Mouse (Mus musculus): ENCODE measurements around the gene Myh9.

Myh9 gene

GRCm38 (mm10) chr15:77804949-77805348, 37.0 kb downstream of the Myh9 start:
- DNase-seq, result peak; percentile 52

DNA sequence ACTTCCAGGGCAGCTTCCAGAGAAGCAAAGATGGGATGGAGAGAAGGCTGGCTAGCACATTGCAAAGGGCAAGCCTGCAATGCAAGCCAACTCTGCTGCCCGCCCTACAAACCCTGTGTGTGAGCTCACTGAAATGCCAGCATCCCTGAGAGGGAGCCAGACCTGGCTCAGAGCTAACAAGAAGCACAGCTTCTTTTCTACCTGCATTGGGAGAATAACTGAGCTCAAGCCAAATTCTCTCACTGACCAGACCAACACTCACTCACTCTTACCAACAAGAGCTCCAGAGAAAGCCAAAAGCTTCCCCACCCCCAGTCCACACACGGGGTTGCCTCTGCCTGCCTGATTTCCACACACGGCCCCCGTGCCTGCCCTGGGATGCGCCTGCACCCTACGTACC, 37.5 kb downstream of the Myh9 start:
- DNase-seq, result peak; percentile 74

DNA sequence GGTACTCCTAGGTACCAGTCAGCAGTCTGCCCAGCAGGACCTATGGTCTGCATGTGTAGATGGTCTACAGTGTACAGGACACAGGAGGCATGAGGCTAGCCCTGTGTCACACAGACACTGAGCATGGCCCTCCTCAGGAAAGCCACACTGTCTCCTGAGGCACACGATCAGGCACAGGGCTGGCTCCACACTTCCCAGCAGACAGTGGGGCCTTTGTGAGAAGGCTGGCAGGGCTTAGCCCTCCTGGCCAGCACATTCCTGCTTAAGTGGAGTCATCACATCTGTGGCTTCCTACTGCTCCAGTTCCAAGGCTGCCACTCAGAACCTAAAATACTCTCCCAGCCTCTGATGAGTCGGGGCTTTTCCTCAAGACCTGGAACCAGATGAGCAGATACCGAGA, 38.2 kb downstream of the Myh9 start:
- peak; percentile 35 for DNase-seq

- DNase-seq, result peak; percentile 49
Observed at GRCm38 (mm10) chr15:77802992-77803391, 39.0 kb downstream of the Myh9 start.

DNA sequence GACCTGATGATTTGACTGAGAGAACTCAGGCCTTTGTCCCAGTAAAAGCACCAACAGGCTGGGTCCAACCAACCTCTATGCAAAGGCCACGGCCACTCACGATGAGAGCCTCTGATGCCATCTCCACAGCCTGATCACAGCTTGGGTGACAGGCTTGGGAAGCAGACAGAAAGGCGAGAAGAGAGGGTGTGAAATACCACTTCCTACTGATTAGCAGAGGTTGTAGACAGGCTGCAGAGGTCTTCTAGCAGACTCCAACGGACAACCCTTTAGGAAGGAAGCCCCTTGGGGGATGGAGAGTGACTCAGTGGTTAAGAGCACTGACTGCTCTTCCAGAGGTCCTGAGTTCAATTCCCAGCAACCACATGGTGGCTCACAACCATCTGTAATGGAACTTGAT, 40.8 kb downstream of the Myh9 start:
- no peak for DNase-seq

GRCm38 (mm10) chr15:77800511-77800910, 41.5 kb downstream of the Myh9 start:
- DNase-seq, result peak; percentile 64

GRCm38 (mm10) chr15:77799491-77800474, 42.2 kb downstream of the Myh9 start:
- no peak for DNase-seq

DNA sequence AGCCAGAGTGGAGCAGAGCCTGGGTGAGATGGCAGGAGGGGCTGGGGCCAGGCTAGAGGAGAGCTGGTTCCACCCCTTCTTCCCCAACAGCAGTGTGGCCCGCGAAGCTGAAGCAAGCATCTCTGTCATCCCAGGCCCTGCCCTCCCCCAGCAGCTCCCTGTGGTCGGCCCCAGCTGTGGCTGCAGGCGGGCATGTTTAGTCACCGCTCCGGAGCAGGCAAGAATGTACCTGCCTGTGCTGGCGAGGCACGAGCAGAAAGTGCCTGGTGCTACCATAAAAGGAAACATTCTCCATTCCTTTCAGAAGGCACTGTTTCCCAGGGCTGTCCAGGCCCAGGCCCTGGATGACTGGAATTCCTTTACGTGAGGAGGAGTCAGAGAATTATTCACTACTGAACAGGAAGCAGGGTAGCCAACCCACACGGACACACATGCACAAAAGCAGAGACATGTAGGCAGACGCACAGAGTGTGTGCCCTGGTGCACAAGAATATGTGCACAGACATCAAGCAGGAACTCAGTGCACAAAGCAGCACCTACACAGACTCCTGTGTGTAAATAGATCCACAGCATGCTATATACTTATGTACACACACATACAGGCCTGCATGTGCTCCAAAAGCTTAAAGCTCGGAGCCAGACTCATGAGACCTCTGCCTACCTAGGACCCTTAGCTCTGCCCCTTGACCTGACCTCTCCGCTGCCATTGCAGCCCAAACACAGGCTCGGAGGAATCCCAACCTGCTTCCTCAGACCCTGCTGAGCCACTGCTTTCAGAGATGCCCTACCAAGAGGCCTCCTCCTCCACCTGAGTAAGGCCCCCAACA, 43.1 kb downstream of the Myh9 start:
- DNase-seq, result no peak

- DNase-seq, result peak; percentile 81
Observed at GRCm38 (mm10) chr15:77797609-77798411, 44.2 kb downstream of the Myh9 start.

DNA sequence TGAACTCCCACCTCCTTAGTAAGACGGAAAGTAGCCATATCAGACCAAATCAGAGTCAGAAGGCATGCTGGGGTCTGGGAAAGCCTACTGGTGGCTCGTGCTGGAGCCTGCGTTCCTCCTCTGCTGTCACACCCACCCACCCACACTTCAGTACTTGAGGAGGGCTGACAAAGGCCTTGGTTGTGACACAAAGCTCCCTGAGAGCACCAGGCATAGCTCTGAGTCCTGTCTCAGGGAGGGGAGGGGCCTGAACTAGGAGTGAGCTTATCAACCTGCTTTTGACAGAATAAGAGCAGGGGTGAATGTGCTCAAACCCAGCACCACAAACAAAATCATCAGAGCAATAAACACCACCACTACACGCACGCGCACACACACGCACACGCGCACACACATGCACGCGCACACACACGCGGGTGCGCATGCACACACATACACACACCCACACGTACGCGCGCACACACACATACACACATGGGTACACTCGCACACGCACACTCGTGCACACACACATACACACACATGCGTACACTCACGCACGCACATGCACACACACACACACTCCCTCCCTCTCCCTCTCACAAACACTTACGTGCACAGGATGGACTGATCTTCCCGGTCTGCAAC, 45.5 kb downstream of the Myh9 start:
- DNase-seq, result no peak

- no peak for DNase-seq
Observed at GRCm38 (mm10) chr15:77794908-77795356, 47.0 kb downstream of the Myh9 start.

DNA sequence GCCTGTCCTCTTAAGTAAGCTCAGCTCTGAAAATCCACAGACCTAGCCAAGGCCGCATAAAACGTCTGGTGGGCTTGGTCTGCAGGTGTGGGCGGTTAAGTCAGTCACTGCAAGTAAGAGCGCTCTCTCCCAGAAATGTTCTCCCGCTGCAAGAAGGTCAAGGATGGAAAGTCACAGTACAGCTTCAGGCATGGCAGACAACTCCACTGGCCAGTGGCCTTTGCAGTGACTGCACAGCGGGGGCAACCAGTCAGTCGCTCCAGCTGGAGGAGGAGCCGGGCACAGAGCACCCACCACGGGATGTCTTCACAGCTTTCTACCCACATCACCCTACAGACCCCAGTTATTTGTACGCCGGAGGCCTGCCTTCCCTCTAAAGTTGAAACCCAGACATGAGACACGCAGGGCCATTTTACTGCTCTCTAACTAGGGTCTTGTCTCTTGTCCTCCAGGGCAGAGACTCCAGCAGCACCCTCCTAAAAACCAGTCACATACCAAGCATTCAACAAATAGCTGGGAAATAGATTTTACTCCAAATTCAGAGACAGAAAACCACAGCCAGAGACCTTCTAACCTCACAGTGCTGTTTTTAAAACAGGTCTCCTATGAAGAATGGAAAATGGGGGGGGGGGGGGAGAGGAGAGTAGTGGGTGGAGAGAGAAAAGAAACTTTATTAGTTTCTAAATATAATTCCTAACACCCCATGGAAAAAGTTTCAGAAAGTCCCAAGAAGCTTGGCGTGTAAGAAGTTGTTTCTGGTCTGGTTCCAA, 47.7 kb downstream of the Myh9 start:
- DNase-seq, result no peak

DNA sequence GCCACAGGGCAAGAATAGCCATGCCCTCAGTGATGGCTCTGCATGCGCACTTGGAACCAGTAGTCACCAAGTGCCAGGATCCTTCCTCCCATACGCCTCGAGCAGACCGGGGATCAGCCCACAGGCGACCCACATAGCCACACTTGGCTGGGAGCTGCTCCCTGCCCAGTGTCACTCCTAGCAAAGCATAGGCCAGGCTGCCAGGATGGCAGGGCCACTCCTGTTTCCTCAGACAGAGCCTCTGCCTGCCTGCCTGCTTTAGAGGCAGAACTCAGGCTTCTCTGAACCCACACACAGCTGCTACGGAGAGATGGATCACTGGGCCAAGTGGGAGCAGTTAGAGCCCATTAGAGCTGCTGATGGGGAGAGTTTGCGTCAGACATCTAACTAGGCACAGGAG, 48.4 kb downstream of the Myh9 start:
- peak; percentile 80 for DNase-seq

DNA sequence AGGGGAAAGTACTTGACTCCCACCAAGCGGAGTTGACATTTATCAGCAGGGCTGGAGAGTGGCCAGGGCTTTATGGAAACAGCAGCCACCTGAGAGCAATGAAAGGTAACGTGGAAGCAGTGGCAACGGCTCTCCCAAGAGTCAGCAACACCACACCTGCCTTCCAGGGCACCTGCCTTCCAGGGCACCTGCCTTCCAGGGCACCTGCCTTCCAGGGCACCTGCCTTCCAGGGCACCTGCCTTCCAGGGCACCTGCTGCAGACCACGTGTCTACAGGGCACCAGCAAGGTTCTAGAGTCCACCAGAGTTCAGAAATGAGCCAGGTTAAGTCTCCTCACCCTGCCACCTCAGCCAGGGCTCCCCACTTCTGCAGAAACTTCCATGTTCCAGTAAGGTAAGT, 48.9 kb downstream of the Myh9 start:
- no peak for DNase-seq

DNA sequence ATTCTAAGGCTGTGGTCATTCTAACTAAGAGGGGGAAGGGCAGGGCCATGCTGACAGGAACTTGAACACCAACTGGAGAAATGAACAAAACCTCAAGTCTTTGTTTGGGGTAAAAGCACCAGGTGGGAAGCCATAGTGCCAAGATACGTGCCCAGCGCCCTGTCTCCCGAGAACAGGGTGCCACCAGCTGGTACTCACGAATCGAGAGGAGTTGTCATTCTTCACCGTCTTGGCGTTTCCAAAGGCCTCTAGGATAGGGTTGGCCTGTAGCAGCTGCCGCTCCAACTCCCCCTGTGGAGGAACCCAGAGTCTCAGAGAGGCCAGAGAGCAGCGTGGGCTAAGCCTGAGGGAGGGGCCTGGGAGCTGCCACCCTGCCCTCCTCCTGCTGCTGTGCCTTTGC, 49.9 kb downstream of the Myh9 start:
- no peak for DNase-seq

GRCm38 (mm10) chr15:77790656-77791405, 51.1 kb downstream of the Myh9 start:
- DNase-seq, result peak; percentile 78

- no peak for DNase-seq
Observed at GRCm38 (mm10) chr15:77789186-77789585, 52.8 kb downstream of the Myh9 start.

GRCm38 (mm10) chr15:77788356-77788755, 53.6 kb downstream of the Myh9 start:
- DNase-seq, result peak; percentile 87

- no peak for DNase-seq
Observed at GRCm38 (mm10) chr15:77785807-77786206, 56.2 kb downstream of the Myh9 start.

DNA sequence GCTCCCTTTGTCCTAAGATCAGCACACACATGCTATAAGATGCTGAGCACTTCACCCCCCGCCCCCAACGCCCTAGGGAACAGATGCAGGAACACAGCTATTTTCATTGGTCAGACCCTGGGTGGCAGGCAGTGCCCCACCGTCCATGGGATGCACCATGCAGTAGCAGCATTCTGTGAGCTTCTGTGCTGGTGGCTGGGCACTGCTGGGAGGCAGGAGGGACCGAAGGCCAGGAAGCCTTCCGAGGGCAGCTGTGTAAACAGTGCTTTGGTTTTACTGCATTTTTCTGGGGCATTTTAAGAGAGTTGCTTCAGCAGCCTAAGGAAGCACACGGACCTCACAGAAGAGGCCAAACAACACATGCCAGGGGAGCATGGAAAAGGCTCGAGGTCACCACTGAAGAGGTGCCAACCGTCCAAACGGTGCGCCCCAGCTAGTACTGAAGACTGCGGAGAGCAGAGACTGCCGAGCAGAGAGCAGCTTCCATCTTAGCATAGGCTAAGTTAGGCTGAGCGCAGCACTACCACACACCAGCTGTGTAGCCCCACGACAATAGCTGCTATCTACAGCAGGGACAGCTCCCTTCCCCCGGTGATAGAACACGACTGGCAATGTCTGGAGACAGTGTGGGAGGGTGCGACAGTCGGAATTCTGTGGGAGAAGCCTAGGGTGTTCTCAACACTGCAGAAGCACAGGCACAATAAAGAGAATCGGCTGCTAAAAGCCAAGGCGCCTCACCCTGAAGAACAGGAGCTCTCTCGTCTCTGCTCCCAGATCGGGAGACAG, 57.7 kb downstream of the Myh9 start:
- no peak for DNase-seq
